Comparison of ENCODE assay signal across 8 mouse cellular contexts in genomic region chr1:156035930-156036737, GRCm38 (mm10). TPM values are rescaled to one million over a fixed set of nuclear protein-coding genes. Genes with fewer than 3 reads are reported as not detected.
DNase-seq lines count a peak whose midpoint lies in the region; ATAC-seq and TF ChIP-seq lines count a peak whose summit lies in the region.

Gene Tor1aip1 (minus strand): TSS chr1:156036480.

- H3K4me2 ChIP-seq in heart, embryonic 12.5 days = peak within 1 kb of the TSS; percentile 76
- H3K4me2 ChIP-seq in kidney, postnatal 0 days (ENCODE audit: low read length) = peak within 1 kb of the TSS; percentile 73
- H3K4me2 ChIP-seq in liver, embryonic 12.5 days = peak within 1 kb of the TSS; percentile 80
- H3K4me2 ChIP-seq in stomach, embryonic 15.5 days = peak within 1 kb of the TSS; percentile 65

- peaks cover 15% of the 10 kb centered on the region for H3K4me1 ChIP-seq in heart, embryonic 12.5 days (replicated peaks)
- 0 out of 2 replicates have a peak, but pooled peaks cover 5% of the 10 kb centered on the region for H3K4me1 ChIP-seq in kidney, postnatal 0 days (replicated peaks; ENCODE audit: insufficient read depth, low read length)
- peaks cover 45% of the 10 kb centered on the region for H3K4me1 ChIP-seq in liver, embryonic 12.5 days
- H3K4me1 ChIP-seq in stomach, embryonic 15.5 days = peaks cover 7% of the 10 kb centered on the region; the same call in 1 of the 2 replicates

- peak; percentile 68 for ATAC-seq in erythroid progenitor cell, adult 5-6 weeks (replicated peaks; ENCODE audit: low FRiP score, poor library complexity, severe bottlenecking)
- ATAC-seq in heart, embryonic 12.5 days (ENCODE audit: insufficient number of reproducible peaks, low FRiP score) = peak; percentile 91
- ATAC-seq in kidney, postnatal 0 days (replicated peaks; ENCODE audit: low FRiP score, low read depth) = peak; percentile 94
- peak; percentile 87 for ATAC-seq in liver, embryonic 12.5 days
- ATAC-seq in stomach, embryonic 15.5 days (ENCODE audit: insufficient read depth, low FRiP score, low read depth) = peak; percentile 92

- WGBS in heart, embryonic 12.5 days = under 1% methylated on average over 59 of the region's 59 CpGs
- WGBS in kidney, postnatal 0 days = under 1% methylated on average over 59 of the region's 59 CpGs
- WGBS in liver, embryonic 12.5 days (ENCODE audit: insufficient replicate concordance) = under 1% methylated on average over 59 of the region's 59 CpGs
- under 1% methylated on average over 59 of the region's 59 CpGs for WGBS in stomach, embryonic 15.5 days

- H3K36me3 ChIP-seq in heart, embryonic 12.5 days = peaks cover 25% of the 10 kb centered on the region
- H3K36me3 ChIP-seq in kidney, postnatal 0 days (ENCODE audit: insufficient read depth, low read length) = peaks cover 19% of the 10 kb centered on the region
- peaks cover 29% of the 10 kb centered on the region for H3K36me3 ChIP-seq in liver, embryonic 12.5 days
- peaks cover 12% of the 10 kb centered on the region for H3K36me3 ChIP-seq in stomach, embryonic 15.5 days

- peak within 1 kb of the TSS; percentile 91 for H3K9ac ChIP-seq in heart, embryonic 12.5 days
- H3K9ac ChIP-seq in kidney, postnatal 0 days (ENCODE audit: low read depth, low read length) = peak within 1 kb of the TSS; percentile 84
- peak within 1 kb of the TSS; percentile 97 for H3K9ac ChIP-seq in liver, embryonic 12.5 days
- H3K9ac ChIP-seq in stomach, embryonic 15.5 days = peak within 1 kb of the TSS; percentile 83

- no peaks in the 10 kb centered on the region for H3K9me3 ChIP-seq in heart, embryonic 12.5 days (replicated peaks)
- no peaks in the 10 kb centered on the region for H3K9me3 ChIP-seq in kidney, postnatal 0 days (replicated peaks; ENCODE audit: low read length)
- H3K9me3 ChIP-seq in liver, embryonic 12.5 days (replicated peaks) = no peaks in the 10 kb centered on the region
- no peaks in the 10 kb centered on the region for H3K9me3 ChIP-seq in stomach, embryonic 15.5 days

- no peaks in the 10 kb centered on the region for H3K27me3 ChIP-seq in heart, embryonic 12.5 days (replicated peaks)
- H3K27me3 ChIP-seq in kidney, postnatal 0 days (ENCODE audit: insufficient read depth, low read length) = no peaks in the 10 kb centered on the region
- H3K27me3 ChIP-seq in liver, embryonic 12.5 days (replicated peaks) = no peaks in the 10 kb centered on the region
- no peaks in the 10 kb centered on the region for H3K27me3 ChIP-seq in stomach, embryonic 15.5 days (replicated peaks)

- peak; percentile 86 for TF ChIP-seq CTCF in kidney, postnatal 0 days (IDR thresholded peaks at IDR 0.05; ENCODE audit: low read depth)

- DNase-seq in CD4-positive helper T cell, adult 2 months (ENCODE audit: low read depth, low spot score) = peak; percentile 100
- DNase-seq in brain, embryonic 18.5 days (ENCODE audit: low read depth, low spot score) = peak; percentile 95
- peak; percentile 99 for DNase-seq in kidney, postnatal 0 days (ENCODE audit: low spot score)
- DNase-seq in natural killer cell, adult 2 months (ENCODE audit: low spot score in 2 of 2) = peak; percentile 97 to 98

- H3K4me3 ChIP-seq in heart, embryonic 12.5 days = peak within 1 kb of the TSS; percentile 82
- peak within 1 kb of the TSS; percentile 90 for H3K4me3 ChIP-seq in kidney, postnatal 0 days (replicated peaks; ENCODE audit: low read depth, low read length)
- H3K4me3 ChIP-seq in liver, embryonic 12.5 days = peak within 1 kb of the TSS; percentile 86
- H3K4me3 ChIP-seq in stomach, embryonic 15.5 days (replicated peaks) = peak within 1 kb of the TSS; percentile 87

- peak within 1 kb of the TSS; percentile 100 for H3K27ac ChIP-seq in heart, embryonic 12.5 days (ENCODE audit: poor library complexity, severe bottlenecking)
- H3K27ac ChIP-seq in kidney, postnatal 0 days = peak within 1 kb of the TSS; percentile 100
- peak within 1 kb of the TSS; percentile 100 for H3K27ac ChIP-seq in liver, embryonic 12.5 days
- H3K27ac ChIP-seq in stomach, embryonic 15.5 days = peak within 1 kb of the TSS; percentile 100

RNA-seq across cellular contexts. Expression of gene Tor1aip1, which starts in this region (rescaled TPM):
- 85.1 and 91.9 TPM in 2 replicates for total RNA-seq in erythroid progenitor cell, adult 5-6 weeks (2015; ENCODE audit: low replicate concordance)
- total RNA-seq in erythroid progenitor cell, adult 5-6 weeks (2017; ENCODE audit: low replicate concordance) = 34.5 and 75.0 TPM in 2 replicates
- 35.6 and 36.9 TPM in 2 replicates for polyA plus RNA-seq in heart, embryonic 12.5 days (2016; fragmentation: Nextera tagmentation; extraction: Ambion mirVana)
- 54.7 and 55.2 TPM in 2 replicates for polyA plus RNA-seq in kidney, postnatal 0 days (2015; fragmentation: Nextera tagmentation; extraction: Ambion mirVana)
- 26.4 and 27.6 TPM in 2 replicates for polyA plus RNA-seq in liver, embryonic 12.5 days (2016; fragmentation: Nextera tagmentation; extraction: Ambion mirVana)
- 36.0 and 39.7 TPM in 2 replicates for polyA plus RNA-seq in stomach, embryonic 15.5 days (2015; fragmentation: Nextera tagmentation; extraction: Ambion mirVana)

Comparison
In these comparisons a context has a peak if more than half of its experiments do, and no peak if none do; other contexts are left out.
1. Peak in every context shown above with its lines: DNase-seq, ATAC-seq, H3K4me3 ChIP-seq and H3K27ac ChIP-seq.